Mouse (Mus musculus): ENCODE data around the gene Gm12169. TPM values are rescaled to one million over a fixed set of nuclear protein-coding genes. Genes with fewer than 3 reads are reported as not detected.

Gm12169 gene
- polyA plus RNA-seq, 1 experiment = not detected

DNA sequence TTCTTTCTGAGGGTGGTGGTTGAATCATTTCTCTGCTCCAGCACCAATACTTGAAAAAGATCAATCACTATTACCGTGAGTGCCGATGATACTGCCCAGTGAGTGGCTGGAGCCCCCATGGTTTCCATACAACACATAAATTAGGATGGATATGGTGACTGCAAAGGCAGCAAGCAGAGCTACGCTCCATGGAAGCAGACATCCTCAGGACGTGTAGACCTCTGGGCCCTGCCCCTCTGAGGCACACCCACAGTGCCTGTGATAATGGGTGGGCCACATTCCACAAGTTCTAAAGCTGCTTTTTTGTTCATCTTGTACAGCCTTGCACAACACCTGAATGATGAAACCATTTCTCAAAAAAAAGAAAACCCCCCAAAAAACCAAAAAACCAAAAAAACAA, 37.1 kb downstream of the Gm12169 start:
- no peaks in the 10 kb centered on the region for H3K79me2 ChIP-seq (ENCODE audit: control insufficient read depth, insufficient read depth)
- H3K27me3 ChIP-seq (ENCODE audit: control insufficient read depth, insufficient read depth, insufficient read length) = no peaks in the 10 kb centered on the region
- no peak overlapping the region for H3ac ChIP-seq (ENCODE audit: control insufficient read depth, insufficient read length)
- no peak overlapping the region for H3K4me3 ChIP-seq
- H3K36me3 ChIP-seq (ENCODE audit: control insufficient read depth, insufficient read depth) = no peaks in the 10 kb centered on the region
- H3K4me2 ChIP-seq (ENCODE audit: low read depth) = no peak overlapping the region
- TF ChIP-seq MAX (IDR thresholded peaks at IDR 0.05; ENCODE audit: low read depth) = no peak
- no peak for TF ChIP-seq POLR2A (IDR thresholded peaks at IDR 0.05; ENCODE audit: insufficient read length, low read depth)
- TF ChIP-seq USF1 (IDR thresholded peaks at IDR 0.05; ENCODE audit: low read depth) = no peak
- no peak for TF ChIP-seq SRF (IDR thresholded peaks at IDR 0.05; ENCODE audit: control insufficient read depth, insufficient read length, low read depth)
- no peak for TF ChIP-seq REST (IDR thresholded peaks at IDR 0.05; ENCODE audit: insufficient read depth, insufficient read length)
- no peak for TF ChIP-seq TCF12 (IDR thresholded peaks at IDR 0.05; ENCODE audit: insufficient read depth, poor library complexity, severe bottlenecking)
- no peak for TF ChIP-seq CEBPB (IDR thresholded peaks at IDR 0.05; ENCODE audit: insufficient read depth, poor library complexity, severe bottlenecking)
- no peak for TF ChIP-seq MYOG (IDR thresholded peaks at IDR 0.05; ENCODE audit: control insufficient read depth in 1 of 3, insufficient read depth in 1 of 3, insufficient read length in 2 of 3, low read depth in 2 of 3)
- no peak for TF ChIP-seq POLR2AphosphoS2 (IDR thresholded peaks at IDR 0.05; ENCODE audit: insufficient read length, low read depth)
- no peak for TF ChIP-seq TCF3 (IDR thresholded peaks at IDR 0.05; ENCODE audit: insufficient read length, low read depth)
- TF ChIP-seq MYOD1 (IDR thresholded peaks at IDR 0.05; ENCODE audit: control insufficient read depth in 1 of 3, insufficient read length in 2 of 3, low read depth in 2 of 3) = no peak
- no peak for TF ChIP-seq E2F4 (IDR thresholded peaks at IDR 0.05; ENCODE audit: insufficient read depth)

DNA sequence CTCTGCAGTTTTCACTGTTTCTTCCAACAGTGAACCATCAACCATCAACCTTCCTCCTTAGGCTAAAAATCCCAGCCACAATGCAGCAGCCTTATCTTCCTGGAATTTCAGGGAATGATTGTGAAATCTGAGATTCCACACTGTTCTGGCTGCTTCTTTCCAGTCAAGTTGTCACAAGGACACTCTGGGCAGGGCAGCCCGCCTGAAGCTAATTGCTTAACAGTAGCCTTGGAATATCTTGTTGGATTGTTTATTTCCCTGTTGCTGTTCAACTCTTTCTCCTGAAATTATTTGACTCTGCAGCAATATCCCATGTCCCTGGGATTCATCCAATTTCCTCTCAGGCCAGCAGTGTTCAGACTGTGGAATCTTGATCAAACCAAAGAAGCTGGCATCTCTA, 40.7 kb downstream of the Gm12169 start:
- H3K4me3 ChIP-seq = no peak overlapping the region
- no peak overlapping the region for H3ac ChIP-seq (ENCODE audit: control insufficient read depth, insufficient read length)
- no peaks in the 10 kb centered on the region for H3K79me2 ChIP-seq (ENCODE audit: control insufficient read depth, insufficient read depth)
- no peaks in the 10 kb centered on the region for H3K27me3 ChIP-seq (ENCODE audit: control insufficient read depth, insufficient read depth, insufficient read length)
- H3K4me2 ChIP-seq (ENCODE audit: low read depth) = no peak overlapping the region
- TF ChIP-seq MYOD1 (IDR thresholded peaks at IDR 0.05; ENCODE audit: control insufficient read depth in 1 of 3, insufficient read length in 2 of 3, low read depth in 2 of 3) (no peak), POLR2A (IDR thresholded peaks at IDR 0.05; ENCODE audit: insufficient read length, low read depth) (no peak), CEBPB (IDR thresholded peaks at IDR 0.05; ENCODE audit: insufficient read depth, poor library complexity, severe bottlenecking) (no peak)
- H3K36me3 ChIP-seq (ENCODE audit: control insufficient read depth, insufficient read depth) = no peaks in the 10 kb centered on the region

DNA sequence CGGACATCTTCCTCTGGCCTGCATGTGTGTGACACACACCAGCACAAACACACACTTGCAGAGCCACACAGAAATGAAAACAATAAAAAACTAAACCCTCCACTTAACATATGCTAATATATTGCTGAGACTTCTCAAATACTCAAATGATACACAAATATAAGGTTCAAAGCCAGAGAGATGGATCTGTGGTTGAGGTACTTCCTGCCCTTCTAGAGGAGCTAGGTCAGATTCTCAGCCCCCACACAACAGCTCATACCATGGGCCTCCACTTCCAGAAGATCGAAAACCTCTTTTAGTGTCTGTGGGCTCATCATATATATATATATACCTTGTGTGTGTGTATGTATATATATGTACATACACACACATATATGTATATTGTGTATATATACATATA, 42.0 kb downstream of the Gm12169 start:
- Histone ChIP-seq H3K4me3 (no peak overlapping the region), H3K36me3 (ENCODE audit: control insufficient read depth, insufficient read depth) (no peaks in the 10 kb centered on the region), H3K27me3 (ENCODE audit: control insufficient read depth, insufficient read depth, insufficient read length) (no peaks in the 10 kb centered on the region), H3K4me2 (ENCODE audit: low read depth) (no peak overlapping the region), H3ac (ENCODE audit: control insufficient read depth, insufficient read length) (no peak overlapping the region), H3K79me2 (ENCODE audit: control insufficient read depth, insufficient read depth) (no peaks in the 10 kb centered on the region)
- TF ChIP-seq TCF12 (IDR thresholded peaks at IDR 0.05; ENCODE audit: insufficient read depth, poor library complexity, severe bottlenecking) = no peak
- TF ChIP-seq E2F4 (IDR thresholded peaks at IDR 0.05; ENCODE audit: insufficient read depth) = no peak
- TF ChIP-seq MAX (IDR thresholded peaks at IDR 0.05; ENCODE audit: low read depth) = no peak
- no peak for TF ChIP-seq MYOD1 (IDR thresholded peaks at IDR 0.05; ENCODE audit: control insufficient read depth in 1 of 3, insufficient read length in 2 of 3, low read depth in 2 of 3)
- no peak for TF ChIP-seq POLR2AphosphoS2 (IDR thresholded peaks at IDR 0.05; ENCODE audit: insufficient read length, low read depth)
- TF ChIP-seq MYOG (IDR thresholded peaks at IDR 0.05; ENCODE audit: control insufficient read depth in 1 of 3, insufficient read depth in 1 of 3, insufficient read length in 2 of 3, low read depth in 2 of 3) = no peak
- no peak for TF ChIP-seq CEBPB (IDR thresholded peaks at IDR 0.05; ENCODE audit: insufficient read depth, poor library complexity, severe bottlenecking)
- no peak for TF ChIP-seq REST (IDR thresholded peaks at IDR 0.05; ENCODE audit: insufficient read depth, insufficient read length)
- TF ChIP-seq POLR2A (IDR thresholded peaks at IDR 0.05; ENCODE audit: insufficient read length, low read depth) = no peak
- TF ChIP-seq SRF (IDR thresholded peaks at IDR 0.05; ENCODE audit: control insufficient read depth, insufficient read length, low read depth) = no peak
- no peak for TF ChIP-seq TCF3 (IDR thresholded peaks at IDR 0.05; ENCODE audit: insufficient read length, low read depth)
- TF ChIP-seq USF1 (IDR thresholded peaks at IDR 0.05; ENCODE audit: low read depth) = no peak

DNA sequence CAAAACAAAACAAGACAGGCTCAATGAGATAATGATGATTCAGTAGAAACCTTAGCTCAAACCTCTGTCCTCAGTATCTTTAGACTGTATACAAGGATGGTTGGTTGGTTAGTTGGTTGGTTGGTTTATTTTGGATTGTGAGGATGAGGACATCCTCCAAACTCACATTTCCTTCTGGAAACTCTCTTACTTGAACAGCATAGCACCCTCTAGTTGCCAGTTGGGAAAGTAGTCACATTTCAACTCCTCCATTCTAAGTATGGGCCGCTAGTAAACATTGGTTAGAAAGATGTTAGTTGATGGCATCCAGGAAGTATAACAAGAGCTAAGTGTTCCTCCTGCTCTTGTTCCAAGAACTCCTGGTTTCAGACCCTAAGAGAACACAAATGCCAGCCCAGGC, 45.1 kb downstream of the Gm12169 start:
- H3K79me2 ChIP-seq (ENCODE audit: control insufficient read depth, insufficient read depth) = no peaks in the 10 kb centered on the region
- no peak overlapping the region for H3K4me3 ChIP-seq
- no peaks in the 10 kb centered on the region for H3K36me3 ChIP-seq (ENCODE audit: control insufficient read depth, insufficient read depth)
- TF ChIP-seq SRF (IDR thresholded peaks at IDR 0.05; ENCODE audit: control insufficient read depth, insufficient read length, low read depth) (no peak), CEBPB (IDR thresholded peaks at IDR 0.05; ENCODE audit: insufficient read depth, poor library complexity, severe bottlenecking) (no peak), POLR2AphosphoS2 (IDR thresholded peaks at IDR 0.05; ENCODE audit: insufficient read length, low read depth) (no peak), MYOG (IDR thresholded peaks at IDR 0.05; ENCODE audit: control insufficient read depth in 1 of 3, insufficient read depth in 1 of 3, insufficient read length in 2 of 3, low read depth in 2 of 3) (no peak), TCF12 (IDR thresholded peaks at IDR 0.05; ENCODE audit: insufficient read depth, poor library complexity, severe bottlenecking) (no peak), USF1 (IDR thresholded peaks at IDR 0.05; ENCODE audit: low read depth) (no peak), E2F4 (IDR thresholded peaks at IDR 0.05; ENCODE audit: insufficient read depth) (no peak), REST (IDR thresholded peaks at IDR 0.05; ENCODE audit: insufficient read depth, insufficient read length) (no peak), MAX (IDR thresholded peaks at IDR 0.05; ENCODE audit: low read depth) (no peak), MYOD1 (IDR thresholded peaks at IDR 0.05; ENCODE audit: control insufficient read depth in 1 of 3, insufficient read length in 2 of 3, low read depth in 2 of 3) (no peak), TCF3 (IDR thresholded peaks at IDR 0.05; ENCODE audit: insufficient read length, low read depth) (no peak), POLR2A (IDR thresholded peaks at IDR 0.05; ENCODE audit: insufficient read length, low read depth) (no peak)
- no peaks in the 10 kb centered on the region for H3K27me3 ChIP-seq (ENCODE audit: control insufficient read depth, insufficient read depth, insufficient read length)
- no peak overlapping the region for H3ac ChIP-seq (ENCODE audit: control insufficient read depth, insufficient read length)
- no peak overlapping the region for H3K4me2 ChIP-seq (ENCODE audit: low read depth)

DNA sequence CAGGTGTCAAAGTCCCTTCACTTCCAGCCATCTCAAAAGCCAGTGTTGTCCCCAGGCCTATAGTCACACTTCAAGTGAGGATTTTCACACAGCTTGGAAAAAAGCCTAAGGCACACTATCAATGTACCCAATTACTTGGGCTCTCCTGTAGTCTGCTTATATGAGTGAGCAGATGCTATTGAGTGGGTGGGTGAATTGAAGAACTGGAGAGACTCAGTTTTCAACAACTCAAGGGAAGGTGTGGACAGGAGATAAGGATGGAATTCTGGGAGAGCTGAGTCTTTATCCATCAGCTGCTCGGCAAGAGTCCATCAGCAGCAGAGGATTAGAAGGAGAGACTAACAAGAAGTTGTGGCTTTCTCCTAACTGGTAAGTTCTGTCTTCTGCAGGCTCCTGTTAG, 47.3 kb downstream of the Gm12169 start, which contains the start of gene BC053393:
Gene BC053393 (plus strand): TSS at position 210 of the 400 bp plus-strand sequence.
- Histone ChIP-seq H3K27me3 (ENCODE audit: control insufficient read depth, insufficient read depth, insufficient read length) (no peaks in the 10 kb centered on the region), H3K4me2 (ENCODE audit: low read depth) (no peak within 1 kb of the TSS), H3K79me2 (ENCODE audit: control insufficient read depth, insufficient read depth) (no peaks in the 10 kb centered on the region), H3K4me3 (no peak within 1 kb of the TSS), H3ac (ENCODE audit: control insufficient read depth, insufficient read length) (no peak within 1 kb of the TSS), H3K36me3 (ENCODE audit: control insufficient read depth, insufficient read depth) (no peaks in the 10 kb centered on the region)
- TF ChIP-seq CEBPB (IDR thresholded peaks at IDR 0.05; ENCODE audit: insufficient read depth, poor library complexity, severe bottlenecking) = no peak
- no peak for TF ChIP-seq MYOG (IDR thresholded peaks at IDR 0.05; ENCODE audit: control insufficient read depth in 1 of 3, insufficient read depth in 1 of 3, insufficient read length in 2 of 3, low read depth in 2 of 3)
- TF ChIP-seq MYOD1 (IDR thresholded peaks at IDR 0.05; ENCODE audit: control insufficient read depth in 1 of 3, insufficient read length in 2 of 3, low read depth in 2 of 3) = no peak
- TF ChIP-seq SRF (IDR thresholded peaks at IDR 0.05; ENCODE audit: control insufficient read depth, insufficient read length, low read depth) = no peak
- TF ChIP-seq REST (IDR thresholded peaks at IDR 0.05; ENCODE audit: insufficient read depth, insufficient read length) = no peak
- no peak for TF ChIP-seq TCF3 (IDR thresholded peaks at IDR 0.05; ENCODE audit: insufficient read length, low read depth)
- TF ChIP-seq TCF12 (IDR thresholded peaks at IDR 0.05; ENCODE audit: insufficient read depth, poor library complexity, severe bottlenecking) = no peak

All from myocyte (in vitro differentiated cells).